Mouse (Mus musculus) layer of hippocampus, adult 11-12 months (tissue): Measurements from ENCODE around the gene Rnf216.

Experiments
- DNase-seq: peaks from one replicate; pipeline ENCODE4 v3.0.0; 2022; ENCODE audit warnings: low spot score

Gene Rnf216

GRCm38 (mm10) chr5:142959576-142960556 lies 152.9 kb downstream of the Rnf216 start, which contains the start of gene Fscn1:
Gene Fscn1 (plus strand): TSS chr5:142960343.
- DNase-seq = peak; percentile 92

- no peak for DNase-seq
Observed at GRCm38 (mm10) chr5:142959156-142959555, 153.6 kb downstream of the Rnf216 start.

- no peak for DNase-seq
Observed at GRCm38 (mm10) chr5:142958464-142958863, 154.3 kb downstream of the Rnf216 start.

- DNase-seq = no peak
Observed at GRCm38 (mm10) chr5:142956956-142957703, 155.7 kb downstream of the Rnf216 start.

- no peak for DNase-seq
Observed at GRCm38 (mm10) chr5:142953641-142954040, 159.2 kb downstream of the Rnf216 start.

GRCm38 (mm10) chr5:142950405-142950804 lies 162.4 kb downstream of the Rnf216 start:
- DNase-seq = no peak

GRCm38 (mm10) chr5:142949580-142949979 lies 163.2 kb downstream of the Rnf216 start:
- no peak for DNase-seq

GRCm38 (mm10) chr5:142947460-142947859 lies 165.3 kb downstream of the Rnf216 start:
- no peak for DNase-seq

GRCm38 (mm10) chr5:142944979-142945682 lies 167.7 kb downstream of the Rnf216 start:
- DNase-seq = no peak
